Mouse (Mus musculus): ENCODE measurements around the gene Mettl8.

The Mettl8 gene

DNA sequence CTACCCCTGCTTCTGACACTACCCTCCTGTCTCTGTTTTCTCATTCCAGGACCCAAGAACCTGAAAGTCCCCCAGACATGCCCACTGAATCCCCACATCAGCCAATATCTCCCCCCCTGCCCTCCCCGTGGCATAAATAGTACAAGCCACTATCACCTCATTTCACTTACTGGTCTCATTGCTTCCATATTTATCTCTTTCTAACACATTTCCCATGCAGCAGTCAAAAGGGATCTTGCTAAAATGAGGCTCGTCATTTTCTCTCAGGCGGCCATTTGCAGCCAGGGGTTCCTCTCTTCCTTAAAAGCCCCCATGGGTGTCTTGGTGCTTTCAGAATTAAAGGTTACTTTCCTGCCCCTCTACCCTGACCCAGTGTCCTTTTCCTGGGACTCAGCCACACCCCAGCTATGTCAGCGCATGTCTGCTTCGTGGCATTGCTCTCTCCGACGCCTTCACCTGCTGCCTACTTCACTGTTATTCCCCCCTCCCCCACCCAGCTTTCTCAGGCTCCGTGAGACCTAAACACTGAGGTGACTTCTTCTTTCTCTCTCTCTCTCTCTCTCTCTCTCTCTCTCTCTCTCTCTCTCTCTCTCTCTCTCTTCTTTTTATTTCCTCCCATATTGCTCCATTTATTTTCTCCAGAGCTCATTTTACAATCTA lies 134.3 kb downstream of the Mettl8 start:
- DNase-seq, result no peak

DNA sequence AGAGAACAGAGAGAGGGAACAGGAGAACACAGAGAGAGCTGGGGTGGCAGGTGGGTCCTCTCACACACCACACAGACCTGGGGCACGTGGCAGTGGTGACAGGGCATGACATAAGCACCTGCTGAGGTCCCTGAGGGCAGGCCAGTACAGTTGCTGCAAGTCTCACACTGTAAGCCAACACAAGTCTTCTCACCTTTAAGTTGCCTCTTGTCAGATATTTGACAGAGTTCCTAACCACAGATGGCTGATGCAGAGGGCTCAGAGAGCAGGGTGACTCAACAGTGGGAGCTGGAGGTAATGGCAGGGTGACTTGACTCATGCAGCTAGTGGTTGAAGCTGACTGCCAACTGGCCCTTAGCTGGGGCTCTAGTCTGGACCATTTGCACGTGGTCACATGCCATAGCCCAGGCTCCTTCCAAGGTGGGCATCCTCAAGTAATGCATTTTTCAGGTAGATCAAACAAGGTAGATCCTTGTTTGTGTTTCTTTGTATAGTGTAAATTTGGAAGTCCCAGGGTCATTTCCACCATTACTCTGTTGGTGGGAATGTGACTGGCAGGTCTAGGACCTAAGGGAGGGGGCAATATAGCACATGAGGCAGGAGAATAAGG lies 135.4 kb downstream of the Mettl8 start:
- no peak for DNase-seq

DNA sequence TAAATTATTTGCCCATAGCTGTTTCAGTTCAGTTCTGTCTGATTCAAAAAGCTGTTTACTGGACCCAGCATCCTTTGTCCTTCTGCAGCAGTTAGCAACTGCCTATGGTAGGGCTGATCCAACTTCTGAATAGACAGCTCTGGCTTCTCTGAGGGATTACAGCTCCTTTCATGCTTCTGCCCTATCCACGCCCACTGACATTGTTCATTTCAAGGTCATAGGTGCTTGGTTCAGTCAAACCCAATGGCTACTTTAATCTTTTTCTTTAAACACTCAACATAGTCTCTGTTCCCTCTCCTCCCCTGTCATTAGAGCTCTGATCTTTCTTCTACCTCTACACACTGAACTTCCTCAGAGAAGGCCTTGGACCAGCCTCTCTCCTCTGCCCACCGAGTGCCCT lies 136.9 kb downstream of the Mettl8 start:
- DNase-seq, result no peak
